Mouse (Mus musculus) layer of hippocampus, postnatal 10 days (tissue): ENCODE results near the gene Vwa7. TPM values are rescaled to one million over a fixed set of nuclear protein-coding genes. Genes with fewer than 3 reads are reported as not detected.

Experiments used
- DNase-seq, 2 experiments: peaks; one replicate each; pipeline ENCODE4 v3.0.0; 2021; ENCODE audit warnings: low spot score in 2 of 2
- total RNA-seq, 2 experiments: library from RNA; stranded (reverse); gene quantifications; 2 replicates each; pipeline ENCODE4 v1.2.3; 2021

The Vwa7 gene
- total RNA-seq, 2 experiments from 2014 or later = 0.16 to 0.30 TPM

DNA sequence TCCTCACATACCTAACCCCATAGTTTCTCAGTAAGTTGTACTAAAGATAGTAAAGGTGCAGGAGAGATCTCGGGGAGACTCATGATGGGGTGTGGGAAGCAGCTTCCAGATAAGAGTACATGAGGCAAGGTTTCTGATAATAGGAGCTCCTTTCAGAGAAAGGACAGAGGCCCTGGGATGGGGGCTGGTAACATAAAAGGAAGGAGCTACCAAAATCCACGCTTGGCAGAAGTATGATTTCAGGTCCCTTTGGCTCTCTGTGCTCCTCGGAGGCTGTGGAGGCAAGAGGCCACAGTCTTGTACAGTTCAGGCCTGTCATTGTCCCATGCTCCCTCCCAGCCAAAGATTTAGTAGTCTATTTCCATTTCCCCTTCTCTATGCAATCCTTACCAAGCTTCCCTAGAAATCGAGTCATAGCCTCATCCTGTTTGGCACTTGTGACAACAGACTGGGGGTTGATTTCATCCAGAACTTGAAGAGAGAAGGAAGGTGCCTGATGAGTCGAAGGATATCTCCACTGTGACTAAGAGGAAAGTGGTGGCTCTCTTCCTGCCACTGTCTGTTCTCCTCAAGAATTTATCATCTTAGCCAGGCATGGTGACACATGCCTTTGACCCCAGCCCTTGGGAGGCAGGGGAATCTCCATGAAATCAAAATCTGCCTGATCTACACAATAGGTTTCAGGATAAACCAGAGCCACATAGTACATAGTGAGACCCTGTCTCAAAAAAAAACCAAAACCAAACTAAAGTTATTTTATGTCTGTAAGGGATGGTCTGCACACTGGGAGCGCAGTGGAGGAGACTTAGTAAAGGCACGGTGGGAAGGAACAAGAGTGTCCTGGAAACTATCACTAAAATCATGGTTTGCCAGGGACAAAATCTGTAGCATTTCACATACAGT is 28.8 kb downstream of the Vwa7 start:
- DNase-seq = no peak

DNA sequence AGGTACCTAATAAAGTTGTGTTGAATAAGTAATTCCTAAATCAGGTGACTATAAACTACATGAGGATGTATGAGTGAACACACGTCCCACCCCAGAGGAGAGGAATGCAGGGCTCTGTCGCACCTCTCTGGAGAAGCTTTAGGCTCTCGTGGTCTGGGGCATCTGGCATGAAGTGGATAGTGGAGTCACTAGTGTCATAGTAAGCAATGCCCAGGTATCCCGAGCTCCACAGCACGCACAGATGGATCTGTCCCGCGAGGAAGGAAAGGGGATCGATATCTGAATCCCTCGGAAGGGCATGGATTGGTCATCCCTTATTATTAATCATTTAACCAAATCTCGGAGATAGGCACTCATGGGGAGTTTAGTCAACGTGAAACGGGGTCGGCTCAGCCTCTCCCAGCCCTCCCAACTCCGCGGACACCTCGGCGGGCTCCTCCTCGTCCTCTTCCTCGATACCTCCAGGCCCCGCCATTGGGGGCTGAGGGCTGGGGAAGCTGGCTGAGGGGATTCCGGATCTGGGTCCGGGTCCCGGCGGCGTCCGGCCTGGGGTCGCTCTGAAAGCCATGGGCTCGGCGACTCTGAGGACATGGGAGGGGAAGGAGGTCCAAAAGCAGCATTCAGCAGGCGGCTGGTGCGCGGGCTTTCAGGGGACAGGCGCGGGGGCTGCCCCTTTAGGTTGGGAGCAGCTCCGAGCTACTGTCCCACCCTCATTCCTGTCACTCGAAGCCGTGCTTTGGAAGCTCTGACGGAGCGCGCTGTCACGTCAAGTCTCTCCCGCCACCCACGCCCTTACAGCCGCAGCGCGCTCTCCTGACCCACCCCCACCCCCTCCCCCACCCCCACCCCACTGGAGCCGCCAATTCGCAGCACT is 29.7 kb downstream of the Vwa7 start:
- DNase-seq = no peak

DNA sequence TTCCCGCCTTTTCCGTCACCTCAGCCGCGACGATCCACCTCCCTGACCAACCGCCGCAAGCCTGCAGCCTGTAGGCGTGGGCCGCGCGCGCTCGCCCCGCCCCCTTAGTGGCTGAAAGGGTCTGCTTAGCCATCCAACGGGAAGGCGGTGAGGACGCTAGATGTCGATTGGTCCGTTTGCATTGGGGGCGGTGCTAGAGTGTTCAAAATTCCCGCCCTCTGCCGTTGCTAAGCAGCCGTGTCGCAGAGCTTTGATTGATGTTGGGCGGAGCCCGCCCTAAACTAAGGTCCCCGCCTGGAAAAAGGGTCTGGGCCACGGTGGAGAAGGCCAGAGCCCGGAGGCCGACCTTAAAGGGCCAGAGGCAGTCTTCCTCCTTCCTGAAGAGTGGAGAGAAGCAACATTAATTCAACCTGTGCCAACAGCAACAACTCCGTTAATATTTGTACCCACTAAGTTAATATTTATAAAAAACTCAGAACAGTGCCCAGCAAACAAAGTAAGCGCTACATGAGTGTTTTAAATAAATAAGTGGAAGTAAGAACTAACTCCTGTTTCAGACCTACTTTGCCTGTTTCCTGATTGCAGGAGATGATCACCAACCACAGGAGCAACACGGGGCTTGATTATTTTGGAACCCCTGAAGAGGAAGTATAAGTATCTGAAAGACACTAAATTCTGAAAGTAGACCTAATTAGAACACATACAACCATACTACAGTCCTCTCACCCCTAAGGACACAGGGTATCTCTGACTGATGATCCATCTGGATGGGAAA is 30.5 kb downstream of the Vwa7 start, which contains the start of gene Msh5:
Msh5 (minus strand) TSS at position 65 of the 775 bp plus-strand sequence.
- peak; percentile 97 to 98 for DNase-seq

DNA sequence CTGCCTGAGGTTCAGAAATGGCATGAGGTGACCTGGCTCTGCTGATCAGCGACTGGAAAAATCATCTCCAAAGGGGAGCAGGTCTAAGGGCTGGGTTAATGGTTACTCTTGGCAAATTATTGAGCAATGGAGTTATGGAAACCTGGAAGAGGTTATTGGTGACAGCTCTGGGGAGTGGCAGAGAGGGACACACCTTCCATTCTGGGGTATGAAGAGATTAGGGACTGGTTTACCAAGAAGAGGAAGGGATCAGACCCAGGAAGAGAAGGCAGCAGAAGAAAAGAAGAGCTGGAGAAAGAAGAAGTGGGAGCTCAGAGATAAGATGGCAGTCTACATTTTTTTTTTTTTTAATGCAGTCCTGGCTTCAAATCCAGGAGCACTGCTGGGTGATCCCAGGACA is 31.3 kb downstream of the Vwa7 start:
- no peak for DNase-seq

DNA sequence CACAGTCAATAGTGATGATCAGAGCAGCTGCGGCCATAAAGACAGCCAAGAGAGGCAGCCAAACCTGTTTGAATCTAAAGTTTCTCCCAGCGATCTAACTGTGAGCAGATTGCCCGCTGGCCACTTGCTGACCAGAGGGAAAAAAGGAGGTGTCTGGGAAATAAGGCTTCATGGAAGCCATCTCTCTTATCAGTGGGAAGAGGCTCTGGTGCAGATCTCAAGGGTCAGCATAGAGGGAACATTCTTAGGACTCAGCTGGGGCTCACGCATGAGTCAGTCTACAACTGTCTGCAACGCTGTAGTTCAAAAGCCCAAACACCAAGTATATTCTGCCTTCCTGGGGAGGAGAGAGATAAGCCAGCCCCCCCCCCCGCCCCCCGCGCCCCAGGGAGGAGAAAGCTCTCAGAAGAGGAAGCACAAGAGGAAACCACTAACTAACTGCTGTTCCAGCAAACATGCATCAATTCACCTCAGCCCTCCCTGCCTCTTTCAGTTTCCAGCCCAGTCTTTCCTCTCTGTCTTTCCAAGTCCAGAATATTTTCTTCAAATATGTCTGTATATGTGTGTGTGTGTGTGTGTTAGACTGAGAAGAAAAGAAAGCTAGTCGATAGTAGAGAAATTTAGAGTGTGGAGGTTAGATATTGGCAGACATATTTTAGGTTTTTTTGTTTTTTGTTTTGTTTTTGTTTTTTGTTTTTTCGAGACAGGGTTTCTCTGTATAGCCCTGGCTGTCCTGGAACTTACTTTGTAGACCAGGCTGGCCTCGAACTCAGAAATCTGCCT is 32.0 kb downstream of the Vwa7 start:
- no peak for DNase-seq

DNA sequence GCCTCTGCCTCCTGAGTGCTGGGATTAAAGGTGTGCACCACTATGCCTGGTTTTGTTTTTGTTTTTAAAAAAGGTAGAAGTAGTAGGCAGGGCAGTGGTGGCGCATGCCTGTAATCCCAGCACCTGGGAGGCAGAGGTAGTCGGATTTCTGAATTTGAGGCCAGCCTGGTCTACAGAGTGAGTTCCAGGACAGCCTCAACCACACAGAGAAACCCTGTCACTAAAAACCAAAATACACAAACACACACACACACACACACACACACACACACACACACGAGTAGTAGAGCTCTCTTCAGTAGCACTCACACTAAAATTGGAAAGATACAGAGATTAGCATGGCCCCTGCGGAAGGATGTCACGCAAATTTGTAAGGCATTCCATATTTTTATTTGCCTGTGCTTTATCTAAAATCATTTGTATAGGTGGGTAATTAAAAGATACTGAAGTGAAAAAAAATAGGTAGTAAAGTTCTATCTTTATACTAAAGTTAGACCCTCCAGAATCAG is 32.6 kb downstream of the Vwa7 start:
- no peak for DNase-seq

DNA sequence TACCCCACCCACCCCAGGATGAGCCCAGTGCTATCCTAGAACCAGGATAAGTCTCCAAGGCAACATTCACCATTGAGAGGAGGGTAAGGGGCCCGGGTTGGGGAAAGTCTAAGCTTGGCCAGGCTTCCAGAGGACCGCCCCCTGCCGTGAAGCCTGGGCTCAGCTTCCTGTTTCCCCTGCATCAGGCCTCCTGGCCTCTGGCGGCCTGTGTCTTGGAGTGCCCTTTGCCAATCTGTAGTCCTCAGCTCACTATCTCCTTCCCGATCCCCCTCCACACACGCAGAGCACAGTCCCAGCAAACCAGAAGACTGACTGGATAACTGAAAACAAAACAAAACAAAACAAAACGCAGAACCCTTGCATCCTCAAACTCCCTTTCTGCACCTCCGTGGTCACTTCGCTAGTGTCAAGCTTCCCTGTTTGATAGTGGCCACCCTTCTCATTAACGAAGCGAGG is 33.2 kb downstream of the Vwa7 start, which contains the start of gene Clic1:
Clic1 (plus strand) TSS at position 406 of the 456 bp plus-strand sequence.
- DNase-seq = peak in 1 of 2 experiments; percentile 33

DNA sequence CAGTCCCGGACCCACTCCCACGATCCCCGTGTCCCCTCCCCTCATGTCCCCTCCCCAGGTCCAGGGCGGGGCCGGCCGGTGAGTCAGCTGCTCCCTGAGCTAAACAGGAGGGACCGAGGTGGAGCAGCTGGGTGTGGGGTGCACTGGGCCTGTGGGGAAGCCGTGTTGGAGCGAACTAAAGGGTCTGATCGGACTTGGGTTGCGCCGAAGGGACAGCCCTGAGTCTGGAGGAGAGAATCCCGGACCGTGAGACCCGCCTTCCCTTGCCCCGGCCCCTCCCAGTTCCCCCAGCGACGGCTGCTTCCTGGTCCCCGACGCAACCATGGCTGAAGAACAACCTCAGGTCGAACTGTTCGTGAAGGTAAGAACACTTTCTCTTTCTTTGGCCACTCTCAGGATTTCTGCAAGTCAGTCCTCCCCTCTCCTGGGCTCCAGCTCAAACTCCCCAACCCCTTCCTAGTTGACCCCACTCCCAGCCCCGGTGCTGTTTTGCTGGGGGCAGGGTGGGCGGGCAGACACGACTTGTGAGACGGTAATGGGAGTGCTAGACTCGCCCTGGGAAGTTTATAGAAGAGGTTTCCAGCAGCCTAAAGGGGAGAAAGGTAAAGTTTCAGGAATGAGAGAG is 33.9 kb downstream of the Vwa7 start:
- peak; percentile 28 to 47 for DNase-seq

DNA sequence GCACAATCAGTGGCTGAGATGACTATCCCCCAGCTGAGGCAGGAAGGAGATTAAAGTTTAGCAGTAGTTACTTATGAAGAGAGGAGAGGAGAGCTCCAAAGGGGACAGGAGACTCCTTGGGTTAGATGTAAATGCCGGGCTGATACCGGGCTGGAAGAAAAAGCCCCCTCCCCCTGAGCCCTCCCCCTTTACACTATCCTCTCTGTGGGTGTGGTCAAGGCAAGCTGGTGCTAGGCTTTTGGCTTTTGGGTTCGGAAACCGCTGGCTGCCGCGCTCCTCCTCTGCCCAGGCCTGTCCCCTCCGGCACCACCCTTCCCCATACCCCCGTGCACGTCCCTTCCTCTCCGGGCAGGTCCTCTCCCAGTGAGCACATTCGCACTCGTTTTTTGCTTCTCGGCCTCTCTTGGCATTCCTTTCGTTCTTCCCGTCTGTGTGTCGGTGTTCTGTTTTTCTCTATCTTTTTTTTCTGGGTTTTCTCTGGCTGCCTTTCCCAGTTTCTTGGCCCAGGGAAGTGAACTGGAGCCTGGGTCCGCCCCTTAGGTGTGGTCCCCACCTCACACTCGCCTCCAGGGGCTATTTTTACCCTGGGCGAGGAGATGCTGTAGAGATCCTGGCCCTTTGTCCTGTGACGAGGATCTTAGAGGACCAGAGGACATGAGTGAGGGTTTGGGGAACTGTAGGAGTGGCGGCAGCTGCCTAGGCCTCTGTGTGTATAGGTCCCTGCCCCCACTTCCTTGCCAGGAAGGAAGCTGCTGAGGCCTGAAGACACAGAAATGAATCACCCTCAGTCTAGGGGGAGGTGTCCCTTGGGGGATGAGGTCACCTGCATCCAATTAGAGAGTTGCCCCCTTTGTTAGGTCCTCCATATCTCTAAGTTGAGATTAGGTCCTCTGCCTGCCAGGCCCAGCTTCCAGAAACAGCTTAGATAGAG is 35.0 kb downstream of the Vwa7 start:
- DNase-seq = peak; percentile 37 to 46

DNA sequence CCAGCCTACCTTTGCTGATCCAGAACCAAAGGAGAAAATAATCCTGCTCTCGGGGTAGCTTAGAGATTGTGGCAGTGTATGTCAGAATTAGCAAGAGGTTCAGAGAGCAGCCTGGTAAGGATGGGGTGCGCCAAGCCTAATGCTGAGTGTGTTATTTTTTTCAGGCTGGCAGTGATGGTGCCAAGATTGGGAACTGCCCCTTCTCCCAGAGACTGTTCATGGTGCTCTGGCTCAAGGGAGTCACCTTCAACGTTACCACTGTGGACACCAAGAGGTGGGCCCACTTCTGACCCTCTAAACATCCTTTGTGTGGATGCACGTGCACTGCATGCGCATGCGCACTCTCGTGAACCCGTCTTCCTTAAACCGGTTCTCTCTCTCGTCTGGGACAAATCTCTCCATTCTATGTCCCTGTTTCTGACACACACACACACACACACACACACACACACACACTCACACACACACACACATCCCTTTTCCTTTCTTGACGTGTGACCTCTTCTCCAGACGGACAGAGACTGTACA is 36.0 kb downstream of the Vwa7 start:
- no peak for DNase-seq

DNA sequence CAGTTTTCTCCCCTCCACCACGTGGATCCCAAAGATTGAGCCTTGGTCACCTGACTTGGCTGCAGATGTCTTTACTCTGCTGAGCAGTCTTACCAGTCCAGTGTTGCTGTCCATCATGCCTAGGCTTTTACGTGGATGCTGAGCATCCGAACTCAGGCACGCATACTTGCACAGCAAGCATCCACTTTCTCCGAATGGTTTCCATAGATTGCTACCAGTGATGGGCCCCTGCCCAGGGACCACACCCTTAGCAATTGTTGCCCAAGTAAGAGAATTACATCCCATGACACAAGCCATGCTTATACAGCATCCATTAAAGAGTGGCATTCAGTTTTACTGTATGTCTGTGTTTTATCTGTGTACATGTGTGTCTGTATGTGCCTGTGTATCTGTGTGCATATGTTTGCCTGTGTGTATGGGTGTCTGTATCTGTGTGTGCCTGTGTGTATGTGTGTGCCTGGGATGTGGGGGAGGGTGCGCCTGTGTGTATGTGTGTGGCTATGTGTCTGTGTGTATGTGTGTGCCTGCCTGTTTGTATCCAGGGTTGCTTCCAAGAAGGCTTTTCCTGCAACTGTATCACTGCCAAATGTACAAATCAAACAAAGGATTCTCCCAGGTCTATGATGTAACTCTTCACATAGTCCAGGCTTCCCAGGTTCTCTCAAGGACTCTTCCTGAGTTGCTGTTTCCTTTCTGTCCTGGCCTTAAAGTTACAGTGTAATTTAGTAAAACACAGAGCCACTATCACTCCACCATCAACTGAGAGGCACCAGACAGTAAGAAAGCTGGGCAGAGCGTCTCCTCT is 39.5 kb downstream of the Vwa7 start:
- no peak for DNase-seq

DNA sequence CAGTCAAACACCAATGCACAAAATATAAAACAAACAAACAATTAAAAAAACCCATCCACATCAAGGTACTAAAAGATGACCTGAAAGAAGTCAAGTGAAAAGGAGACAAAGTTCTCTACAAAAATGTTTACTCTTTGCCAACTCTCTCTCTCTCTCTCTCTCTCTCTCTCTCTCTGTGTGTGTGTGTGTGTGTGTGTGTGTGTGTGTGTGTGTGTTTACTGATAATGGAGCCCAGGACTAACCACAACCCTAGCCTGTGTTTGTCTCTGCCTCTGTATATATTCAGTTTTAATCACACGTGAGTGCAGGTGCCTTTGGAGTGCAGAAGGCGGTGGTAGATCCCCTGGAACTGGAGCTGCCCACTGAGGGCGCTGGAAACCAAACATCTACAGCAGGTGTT is 40.7 kb downstream of the Vwa7 start:
- no peak for DNase-seq

DNA sequence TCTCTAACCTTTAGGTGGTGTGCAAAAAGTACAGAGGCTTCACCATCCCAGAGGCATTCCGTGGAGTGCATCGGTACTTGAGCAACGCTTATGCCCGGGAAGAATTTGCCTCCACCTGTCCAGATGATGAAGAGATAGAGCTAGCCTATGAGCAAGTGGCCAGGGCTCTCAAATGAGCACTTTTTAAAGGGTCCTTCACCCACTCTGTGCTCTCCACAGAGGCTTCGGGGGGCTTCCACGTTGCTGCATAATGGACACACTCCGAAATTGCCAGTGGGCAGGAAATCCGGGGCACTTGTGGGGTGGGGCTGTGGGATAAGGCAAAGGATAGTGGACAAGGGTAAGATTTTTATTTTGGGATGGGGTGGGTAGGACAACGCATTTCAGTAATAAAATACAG is 41.9 kb downstream of the Vwa7 start:
- no peak for DNase-seq

DNA sequence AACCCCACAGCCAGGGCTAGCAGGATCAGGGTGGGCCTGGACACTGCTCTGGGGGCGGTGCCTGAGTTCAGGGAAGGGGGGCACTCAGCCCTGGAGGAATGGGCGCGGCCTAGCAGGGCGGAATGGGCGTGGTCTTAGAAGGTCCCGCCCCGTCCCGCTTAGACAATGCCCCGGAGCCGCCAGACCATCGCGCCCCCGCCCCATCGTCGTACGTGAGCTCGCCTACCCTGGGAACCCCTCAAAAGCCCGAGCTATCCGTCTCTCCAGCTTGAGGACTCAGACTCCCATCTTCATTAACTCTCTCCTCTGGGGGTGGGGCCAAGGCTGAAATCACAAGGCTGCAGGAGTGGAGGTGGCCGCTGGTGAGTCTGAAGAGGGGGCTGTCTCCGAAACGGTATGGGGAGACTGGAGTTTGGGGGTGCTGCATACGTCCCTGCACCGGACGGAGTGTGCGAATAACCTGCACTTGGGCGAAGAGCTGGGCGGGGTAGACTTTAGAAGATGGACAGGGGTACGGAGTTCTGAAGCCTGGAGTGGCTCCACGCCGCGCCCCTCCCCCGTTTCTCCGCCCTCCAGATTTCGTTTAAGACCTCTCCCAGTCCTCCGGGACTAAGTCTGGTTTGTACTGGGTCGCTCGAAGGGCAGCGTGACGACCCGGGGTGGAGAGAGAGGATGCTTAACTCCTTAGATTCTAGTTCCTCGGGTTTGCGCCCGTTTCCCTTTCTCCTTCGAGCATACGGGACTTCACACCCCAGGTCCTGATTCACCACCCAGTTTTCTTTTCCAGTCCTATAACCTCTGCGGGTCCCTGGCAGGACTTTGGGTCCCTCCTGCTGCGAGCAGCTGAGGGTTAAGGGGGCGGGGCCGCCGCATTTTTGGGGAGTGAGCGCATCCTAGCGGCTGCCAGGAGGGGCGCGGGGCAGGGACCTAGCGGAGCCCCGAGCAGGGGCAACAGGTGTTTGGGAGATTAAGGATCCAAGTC is 42.8 kb downstream of the Vwa7 start, which contains the start of gene Ddah2:
Ddah2 (plus strand) TSS at position 125 of the 982 bp plus-strand sequence.
- peak; percentile 87 to 91 for DNase-seq

DNA sequence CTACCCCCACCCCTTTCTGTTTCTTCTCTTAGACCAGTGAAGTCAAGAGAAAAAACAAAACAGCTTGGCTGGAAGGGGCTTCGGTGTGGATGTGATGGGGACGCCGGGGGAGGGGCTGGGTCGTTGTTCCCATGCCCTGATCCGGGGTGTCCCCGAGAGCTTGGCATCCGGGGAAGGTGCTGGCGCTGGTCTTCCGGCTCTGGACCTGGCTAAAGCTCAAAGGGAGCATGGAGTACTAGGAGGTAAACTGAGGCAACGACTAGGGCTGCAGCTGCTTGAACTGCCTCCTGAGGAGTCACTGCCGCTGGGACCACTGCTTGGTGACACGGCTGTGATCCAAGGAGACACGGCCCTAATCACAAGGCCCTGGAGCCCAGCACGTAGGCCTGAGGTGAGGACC is 43.7 kb downstream of the Vwa7 start:
- DNase-seq = no peak

DNA sequence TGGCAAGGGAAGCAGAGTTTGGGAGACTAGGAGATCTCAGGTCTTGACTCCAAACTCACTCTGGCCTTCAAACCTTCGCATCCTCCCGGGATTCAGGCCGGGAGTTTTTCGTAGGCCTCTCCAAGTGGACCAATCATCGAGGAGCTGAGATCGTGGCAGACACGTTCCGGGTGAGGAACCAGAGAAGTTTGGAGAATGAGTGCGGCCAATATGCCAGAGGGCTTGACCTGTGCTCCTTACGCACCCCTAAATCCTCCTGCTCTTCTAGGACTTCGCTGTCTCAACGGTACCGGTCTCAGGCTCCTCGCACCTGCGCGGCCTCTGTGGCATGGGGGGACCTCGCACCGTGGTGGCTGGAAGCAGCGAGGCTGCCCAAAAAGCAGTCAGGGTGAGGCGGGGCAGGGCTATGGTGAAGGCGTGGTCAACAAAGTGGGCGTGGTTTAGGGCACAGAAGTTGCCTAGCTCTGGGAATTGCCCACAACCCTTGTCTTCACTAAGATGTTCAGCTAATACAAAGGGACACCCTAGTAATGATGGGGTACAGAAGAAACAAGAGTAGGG is 44.4 kb downstream of the Vwa7 start:
- no peak for DNase-seq
